In the genomic region with DNA sequence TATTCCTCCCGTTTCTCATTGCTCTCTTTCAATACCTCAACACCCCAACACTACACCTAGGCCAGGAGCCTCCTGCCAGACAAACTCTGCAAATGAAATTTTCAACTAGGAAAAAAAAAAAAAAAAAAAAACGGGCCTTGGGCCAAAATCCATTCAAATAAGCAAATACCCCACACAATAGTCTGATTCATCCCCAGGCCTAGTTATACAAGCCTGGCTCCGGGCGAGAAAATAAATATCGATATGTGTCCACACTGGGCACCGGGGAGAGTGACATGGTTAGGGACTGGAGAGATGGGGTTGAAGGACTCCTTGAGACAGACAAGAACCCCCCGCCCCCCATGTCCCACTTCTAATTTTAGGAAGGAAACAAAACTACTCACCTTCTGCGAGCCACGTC, we compare ENCODE assay signal across 11 mouse cellular contexts. TPM values are rescaled to one million over a fixed set of nuclear protein-coding genes. Genes with fewer than 3 reads are reported as not detected.
DNase-seq lines count a peak whose midpoint lies in the region; ATAC-seq and TF ChIP-seq lines count a peak whose summit lies in the region.
"Had no signal": no experiment of that assay in that cellular context is flagged by ENCODE, and none has a peak within 500 bp of the region (broad histone marks: within the 10 kb centered on the region; RNA-seq: fewer than 3 reads in every experiment).

No protein-coding gene starts in this region.

- peak overlapping the region; percentile 53 for H3K4me3 ChIP-seq in kidney, postnatal 0 days (replicated peaks; ENCODE audit: low read depth, low read length)
- H3K4me3 ChIP-seq in embryonic facial prominence, embryonic 10.5 days, result peak overlapping the region; percentile 67
- peak overlapping the region; percentile 64 for H3K4me3 ChIP-seq in hindbrain, embryonic 16.5 days (ENCODE audit: low read length)
- peak overlapping the region; percentile 48 for H3K4me3 ChIP-seq in myocyte

- peaks cover 3% of the 10 kb centered on the region for H3K79me2 ChIP-seq in myocyte (ENCODE audit: control insufficient read depth, insufficient read depth)

- H3K9ac ChIP-seq in kidney, postnatal 0 days (ENCODE audit: low read depth, low read length), result peak overlapping the region; percentile 65; the same call in 1 of the 2 replicates
- peak overlapping the region; percentile 65; the same call in 1 of the 2 replicates for H3K9ac ChIP-seq in hindbrain, embryonic 16.5 days (ENCODE audit: low read depth, low read length)

- H3K27me3 ChIP-seq in kidney, postnatal 0 days (ENCODE audit: insufficient read depth, low read length), result peaks cover 18% of the 10 kb centered on the region
- H3K27me3 ChIP-seq in embryonic facial prominence, embryonic 10.5 days (replicated peaks; ENCODE audit: low read depth, poor library complexity, severe bottlenecking), result peaks cover 91% of the 10 kb centered on the region
- peaks cover 48% of the 10 kb centered on the region for H3K27me3 ChIP-seq in hindbrain, embryonic 16.5 days (replicated peaks; ENCODE audit: control insufficient read depth, insufficient read depth, low read length)
- H3K27me3 ChIP-seq in myocyte (ENCODE audit: control insufficient read depth, insufficient read depth, insufficient read length), result no peaks in the 10 kb centered on the region

- H3K4me2 ChIP-seq in kidney, postnatal 0 days (ENCODE audit: low read length), result peak overlapping the region; percentile 94
- H3K4me2 ChIP-seq in hindbrain, embryonic 16.5 days (ENCODE audit: low read length), result peak overlapping the region; percentile 97
- H3K4me2 ChIP-seq in myocyte (ENCODE audit: low read depth), result peak overlapping the region; percentile 96

- H3ac ChIP-seq in myocyte (ENCODE audit: control insufficient read depth, insufficient read length), result no peak overlapping the region

- peaks cover 14% of the 10 kb centered on the region; the same call in 1 of the 2 replicates for H3K4me1 ChIP-seq in kidney, postnatal 0 days (replicated peaks; ENCODE audit: insufficient read depth, low read length)
- H3K4me1 ChIP-seq in embryonic facial prominence, embryonic 10.5 days, result peaks cover 63% of the 10 kb centered on the region
- H3K4me1 ChIP-seq in hindbrain, embryonic 16.5 days (ENCODE audit: control insufficient read depth, insufficient read depth, low read depth, low read length), result peaks cover 12% of the 10 kb centered on the region

- TF ChIP-seq POLR2A in myocyte (IDR thresholded peaks at IDR 0.05; ENCODE audit: insufficient read length, low read depth), result no peak

- no peak for ATAC-seq in kidney, postnatal 0 days (replicated peaks; ENCODE audit: low FRiP score, low read depth)
- ATAC-seq in hindbrain, embryonic 16.5 days, result no peak

- no peaks in the 10 kb centered on the region for H3K9me3 ChIP-seq in kidney, postnatal 0 days (replicated peaks; ENCODE audit: low read length)
- H3K9me3 ChIP-seq in embryonic facial prominence, embryonic 10.5 days, result no peaks in the 10 kb centered on the region
- no peaks in the 10 kb centered on the region for H3K9me3 ChIP-seq in hindbrain, embryonic 16.5 days (ENCODE audit: control insufficient read depth, low read length)

- TF ChIP-seq CTCF in kidney, postnatal 0 days (IDR thresholded peaks at IDR 0.05; ENCODE audit: low read depth), result no peak

- no peak for DNase-seq in kidney, postnatal 0 days (ENCODE audit: low spot score)
- no peak for DNase-seq in kidney, adult 8-10 months
- no peak for DNase-seq in embryonic facial prominence, embryonic 10.5 days (ENCODE audit: low spot score)
- DNase-seq in cerebellum, adult 9-11 months, result no peak
- no peak for DNase-seq in frontal cortex, postnatal 14 days (ENCODE audit: low spot score in 2 of 2)
- no peak for DNase-seq in cerebellum, postnatal 10 days
- DNase-seq: cerebellum, adult 8-10 months; heart, postnatal 36 days had no signal

- H3K27ac ChIP-seq in kidney, postnatal 0 days, result no peak overlapping the region
- H3K27ac ChIP-seq in embryonic facial prominence, embryonic 10.5 days (replicated peaks), result peak overlapping the region; percentile 92
- H3K27ac ChIP-seq in hindbrain, embryonic 16.5 days (ENCODE audit: low read depth, low read length), result peak overlapping the region; percentile 70
- H3K27ac ChIP-seq: macrophage had no signal

- WGBS in kidney, postnatal 0 days, result 18% methylated on average over 9 of the region's 9 CpGs
- 25% methylated on average over 9 of the region's 9 CpGs for WGBS in embryonic facial prominence, embryonic 10.5 days
- WGBS in hindbrain, embryonic 16.5 days, result 23% methylated on average over 9 of the region's 9 CpGs

- H3K36me3 ChIP-seq in kidney, postnatal 0 days (ENCODE audit: insufficient read depth, low read length), result no peaks in the 10 kb centered on the region
- no peaks in the 10 kb centered on the region for H3K36me3 ChIP-seq in embryonic facial prominence, embryonic 10.5 days (replicated peaks)
- no peaks in the 10 kb centered on the region for H3K36me3 ChIP-seq in hindbrain, embryonic 16.5 days (ENCODE audit: control insufficient read depth, insufficient read depth, low read length)
- H3K36me3 ChIP-seq in myocyte (ENCODE audit: control insufficient read depth, insufficient read depth), result no peaks in the 10 kb centered on the region

TF ChIP-seq in myocyte, 11 proteins besides CTCF, POLR2A, EP300 and RAD21:
- TF ChIP-seq TCF12 (IDR thresholded peaks at IDR 0.05; ENCODE audit: insufficient read depth, poor library complexity, severe bottlenecking) (no peak), MYOG (IDR thresholded peaks at IDR 0.05; ENCODE audit: control insufficient read depth in 1 of 3, insufficient read depth in 1 of 3, insufficient read length in 2 of 3, low read depth in 2 of 3) (no peak), SRF (IDR thresholded peaks at IDR 0.05; ENCODE audit: control insufficient read depth, insufficient read length, low read depth) (no peak), CEBPB (IDR thresholded peaks at IDR 0.05; ENCODE audit: insufficient read depth, poor library complexity, severe bottlenecking) (no peak)

RNA-seq across cellular contexts. Expression of a gene that starts 1.6 kb away (rescaled TPM):
- 42.6 and 44.7 TPM in 2 replicates for polyA plus RNA-seq in kidney, postnatal 0 days (2015; fragmentation: Nextera tagmentation; extraction: Ambion mirVana)
- 15.9 and 18.9 TPM in 2 replicates for polyA plus RNA-seq in embryonic facial prominence, embryonic 10.5 days (2016; fragmentation: Nextera tagmentation; extraction: Ambion mirVana)
- polyA plus RNA-seq in hindbrain, embryonic 16.5 days (2015; fragmentation: Nextera tagmentation; extraction: Ambion mirVana), result 21.7 and 21.8 TPM in 2 replicates
- polyA plus RNA-seq in myocyte (2012; fragmentation: generic; extraction: Trizol), result 21.2 TPM
- polyA plus RNA-seq: macrophage had no signal

RNA-seq across cellular contexts. Expression of a gene that starts 50.9 kb away (rescaled TPM):
- polyA plus RNA-seq in kidney, postnatal 0 days (2015; fragmentation: Nextera tagmentation; extraction: Ambion mirVana), result 18.3 and 20.4 TPM in 2 replicates
- 50.5 and 52.3 TPM in 2 replicates for polyA plus RNA-seq in embryonic facial prominence, embryonic 10.5 days (2016; fragmentation: Nextera tagmentation; extraction: Ambion mirVana)
- 25.6 and 28.5 TPM in 2 replicates for polyA plus RNA-seq in hindbrain, embryonic 16.5 days (2015; fragmentation: Nextera tagmentation; extraction: Ambion mirVana)
- 19.1 TPM for polyA plus RNA-seq in myocyte (2012; fragmentation: generic; extraction: Trizol)
